Mouse (Mus musculus) thymus, postnatal 25 days (tissue): ENCODE results near the gene Sstr3.

ENCODE experiments used
- DNase-seq: peaks from one replicate; pipeline ENCODE4 v3.0.0; 2022

The Sstr3 gene

DNA sequence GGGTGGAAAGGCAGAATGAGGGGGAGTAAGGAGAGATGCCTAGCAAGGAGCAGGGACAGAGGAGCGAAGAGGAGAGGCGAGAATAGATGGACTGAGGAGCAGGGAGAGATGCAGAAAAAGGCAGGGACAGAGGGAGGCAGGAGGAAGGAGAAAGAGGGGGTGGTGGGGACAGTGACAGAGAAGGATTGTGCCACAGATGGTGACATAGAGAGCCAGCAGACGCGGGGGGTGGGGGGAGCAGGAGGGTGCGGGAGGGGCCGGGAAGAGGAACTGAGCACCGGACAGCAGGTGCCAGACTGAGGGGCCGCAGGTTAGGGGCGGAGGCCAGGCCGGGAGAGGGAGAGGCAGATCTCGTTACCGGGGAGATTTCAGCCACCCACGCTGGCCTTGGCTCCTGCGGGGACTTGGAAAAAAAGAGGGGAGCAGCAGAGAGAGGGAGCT lies at the start of gene Sstr3:
Gene Sstr3, minus strand, starts transcription at position 125 of the 441 bp plus-strand sequence.
- DNase-seq, result no peak

DNA sequence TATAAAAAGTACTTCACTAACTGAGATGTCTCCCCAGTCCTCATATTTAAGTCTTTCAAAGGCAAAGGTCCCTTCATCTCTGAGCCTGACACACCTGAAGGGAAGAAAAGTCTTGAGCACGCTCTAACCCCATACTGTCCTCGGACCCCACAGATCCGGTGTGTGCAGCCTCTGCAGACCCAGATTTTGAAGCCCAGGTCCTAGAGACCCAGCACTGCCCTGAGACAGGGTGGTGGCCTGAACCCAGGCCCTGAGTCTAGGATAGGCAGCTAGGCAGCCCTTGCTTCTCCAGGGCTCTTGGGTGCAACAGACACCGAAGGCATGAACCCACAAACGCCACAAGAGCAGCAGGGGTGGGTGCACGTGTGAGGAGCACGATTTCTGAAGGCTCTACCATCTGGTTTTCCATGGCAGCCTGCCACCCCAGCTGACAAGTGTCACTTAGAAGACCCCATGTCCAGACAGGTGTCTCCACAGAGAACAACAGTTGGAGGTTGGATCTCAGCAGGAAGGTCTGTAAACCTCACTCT lies 49.5 kb upstream of the Sstr3 start:
- DNase-seq, result peak; percentile 56

GRCm38 (mm10) chr15:78592452-78592968 lies 48.0 kb upstream of the Sstr3 start:
- DNase-seq, result no peak

DNA sequence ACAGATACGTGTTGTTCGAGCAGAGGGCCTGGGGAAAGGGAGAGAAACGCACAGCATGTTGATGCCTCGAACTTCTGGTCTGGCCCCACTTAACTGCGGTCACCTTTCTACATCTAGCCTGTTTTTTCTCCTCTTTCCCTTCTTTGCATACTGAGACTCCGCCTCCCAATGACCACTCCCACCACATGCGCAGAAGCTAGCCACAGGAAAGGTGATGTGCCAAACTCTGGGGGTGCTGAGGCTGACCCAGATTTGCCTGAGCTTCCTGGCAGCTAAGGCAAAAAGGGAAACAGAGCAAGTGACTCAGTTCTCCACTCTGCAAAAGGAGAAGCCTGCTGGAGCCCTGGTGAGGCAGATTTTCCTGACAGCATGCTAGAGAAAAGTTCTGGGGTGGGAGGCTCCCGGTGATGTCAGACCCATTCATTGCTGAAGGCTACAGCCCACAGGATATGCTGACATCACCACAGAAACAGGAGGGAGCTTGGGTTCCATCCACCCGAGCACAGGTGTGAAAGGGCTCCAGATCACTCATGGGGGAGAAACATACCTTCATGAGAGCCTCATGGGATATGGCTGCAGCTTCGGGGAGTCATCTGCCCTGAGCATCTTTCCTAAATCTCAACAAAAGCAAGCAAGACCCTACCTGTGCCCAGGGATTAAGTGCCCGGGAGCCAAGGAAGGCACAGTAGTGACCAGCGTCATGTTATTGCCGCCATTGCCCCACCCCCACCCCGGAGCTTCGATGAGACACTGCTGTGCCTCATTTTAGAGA lies 47.4 kb upstream of the Sstr3 start:
- DNase-seq, result no peak

DNA sequence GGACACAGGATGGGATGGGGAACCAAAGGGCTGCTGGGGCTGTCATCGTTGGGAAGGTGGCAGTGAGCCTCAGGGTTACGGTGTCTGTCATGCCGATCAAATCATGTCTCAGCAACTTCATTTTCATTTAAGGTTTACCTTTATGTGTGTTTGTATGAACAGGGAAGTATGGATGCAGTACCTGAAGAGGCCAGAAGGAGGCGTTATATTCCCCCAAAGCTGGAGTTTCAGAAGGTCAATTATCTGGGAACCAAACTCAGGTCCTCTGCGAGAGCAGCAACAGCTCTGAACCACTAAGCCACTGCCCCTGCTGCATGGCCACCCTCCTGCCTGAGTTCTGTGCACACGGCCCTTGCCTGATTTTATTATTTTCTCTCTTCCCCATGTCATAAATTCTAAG lies 46.3 kb upstream of the Sstr3 start:
- no peak for DNase-seq

DNA sequence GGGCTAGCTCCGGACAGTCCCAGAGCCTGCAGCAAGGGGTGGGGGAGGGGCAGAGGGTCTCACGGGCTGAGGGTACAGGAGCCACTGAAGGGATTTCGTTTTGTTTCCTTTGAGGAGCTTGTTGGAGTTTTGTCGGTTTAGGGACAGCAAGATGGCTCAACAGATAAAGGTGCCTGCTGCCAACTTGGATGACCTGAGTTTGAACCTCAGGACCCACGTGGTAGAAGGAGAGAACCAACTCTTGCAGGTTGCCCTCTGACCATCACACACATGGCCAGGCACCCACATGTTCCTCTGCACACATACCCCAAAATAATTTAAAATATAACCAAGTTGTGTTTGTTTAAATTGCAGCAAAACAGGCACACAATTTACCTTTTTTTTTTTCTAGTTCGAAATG lies 45.5 kb upstream of the Sstr3 start:
- no peak for DNase-seq

DNA sequence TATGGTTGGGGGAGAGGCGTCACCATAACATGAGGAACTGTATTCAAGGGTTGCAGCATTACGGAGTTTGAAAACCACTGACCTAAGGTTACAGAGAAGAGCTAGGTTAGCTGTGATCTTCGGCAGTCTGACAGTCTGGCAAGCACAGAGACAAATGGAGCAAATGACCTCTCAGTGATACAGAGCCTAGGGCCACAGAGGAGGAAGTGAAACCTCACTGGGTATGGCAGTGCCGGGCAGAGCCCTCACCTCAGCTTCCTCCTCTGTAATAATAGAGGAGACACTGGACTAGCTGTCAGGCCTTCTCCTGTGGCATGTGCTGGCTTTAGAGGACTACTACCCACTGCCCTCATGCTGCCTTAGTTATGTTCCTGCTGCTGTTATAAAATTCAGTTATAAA lies 44.4 kb upstream of the Sstr3 start:
- DNase-seq, result no peak

- no peak for DNase-seq
Observed at GRCm38 (mm10) chr15:78588049-78588448, 43.6 kb upstream of the Sstr3 start.

DNA sequence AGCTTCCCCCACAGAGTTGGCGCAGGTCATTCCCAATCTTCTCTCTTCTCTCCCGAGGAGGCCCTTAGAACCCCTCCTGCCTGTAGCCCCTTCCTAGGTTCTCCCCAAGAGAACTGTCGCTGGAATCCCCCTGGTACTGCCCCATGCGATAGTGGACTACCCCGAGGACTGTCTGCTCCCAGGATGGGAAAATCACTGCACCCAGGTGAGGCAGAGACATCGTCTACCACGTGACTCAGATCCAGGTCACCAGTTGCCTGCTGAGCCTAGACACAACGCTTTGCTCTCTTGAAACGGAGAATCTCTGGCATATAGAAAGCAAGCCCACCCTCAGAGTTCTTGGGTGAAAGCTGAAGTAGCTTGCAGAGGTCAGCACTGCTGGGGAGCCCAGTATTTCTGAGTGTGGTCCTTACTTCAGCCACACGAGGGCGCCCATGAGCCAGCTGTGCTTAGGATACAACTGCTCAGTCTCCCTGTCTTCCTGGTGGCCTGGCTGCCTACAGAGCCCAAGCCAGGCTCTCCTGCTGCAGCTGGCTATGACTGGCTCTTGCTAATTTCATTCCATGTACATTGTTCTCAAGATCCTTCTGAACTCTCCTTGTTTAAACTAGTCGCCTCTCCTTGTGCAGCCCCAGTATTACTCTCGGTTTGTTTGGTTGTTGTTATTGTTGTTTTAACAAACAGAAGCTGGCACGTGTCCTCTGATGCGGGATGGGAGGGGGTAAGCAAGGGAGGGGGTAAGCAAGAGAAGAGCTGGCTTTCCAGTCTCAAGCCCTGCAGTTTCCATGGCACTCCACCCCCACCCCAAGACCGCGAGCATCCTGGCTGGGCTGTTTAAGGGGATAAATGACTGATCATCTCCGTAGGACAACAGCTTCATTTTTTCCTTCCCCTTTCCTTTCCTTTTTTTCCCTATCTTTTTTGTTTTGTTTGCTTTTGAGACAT lies 42.8 kb upstream of the Sstr3 start:
- peak; percentile 86 for DNase-seq

DNA sequence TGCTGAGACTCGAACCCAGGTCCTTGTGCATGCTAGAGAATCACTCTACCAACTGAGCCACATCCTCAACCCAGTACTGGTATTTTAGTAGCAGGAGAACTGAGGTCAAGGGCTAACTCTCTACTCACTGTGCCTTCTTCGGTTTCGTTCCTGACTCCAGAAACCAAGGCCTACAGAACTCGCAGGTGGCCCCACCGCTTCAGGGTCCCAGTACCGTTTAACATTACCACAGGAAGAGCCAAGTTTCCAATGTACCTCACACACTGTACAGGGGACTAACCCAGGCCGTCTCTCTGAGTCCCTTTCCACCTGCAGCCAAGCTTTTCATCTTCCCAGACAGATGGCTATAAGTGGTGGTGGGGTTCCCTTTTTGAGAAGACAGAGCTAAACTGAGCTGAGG lies 40.9 kb upstream of the Sstr3 start:
- DNase-seq, result no peak

- no peak for DNase-seq
Observed at GRCm38 (mm10) chr15:78583352-78583751, 38.9 kb upstream of the Sstr3 start.

- no peak for DNase-seq
Observed at GRCm38 (mm10) chr15:78576284-78576810, 31.9 kb upstream of the Sstr3 start.

GRCm38 (mm10) chr15:78572658-78573397 lies 28.3 kb upstream of the Sstr3 start, which contains the start of gene Rac2:
TSS of gene Rac2 (minus strand) at chr15:78572783.
- peak; percentile 85 for DNase-seq

- DNase-seq, result no peak
Observed at GRCm38 (mm10) chr15:78572270-78572600, 27.8 kb upstream of the Sstr3 start.

- DNase-seq, result peak; percentile 89
Observed at GRCm38 (mm10) chr15:78571554-78572269, 27.2 kb upstream of the Sstr3 start.

DNA sequence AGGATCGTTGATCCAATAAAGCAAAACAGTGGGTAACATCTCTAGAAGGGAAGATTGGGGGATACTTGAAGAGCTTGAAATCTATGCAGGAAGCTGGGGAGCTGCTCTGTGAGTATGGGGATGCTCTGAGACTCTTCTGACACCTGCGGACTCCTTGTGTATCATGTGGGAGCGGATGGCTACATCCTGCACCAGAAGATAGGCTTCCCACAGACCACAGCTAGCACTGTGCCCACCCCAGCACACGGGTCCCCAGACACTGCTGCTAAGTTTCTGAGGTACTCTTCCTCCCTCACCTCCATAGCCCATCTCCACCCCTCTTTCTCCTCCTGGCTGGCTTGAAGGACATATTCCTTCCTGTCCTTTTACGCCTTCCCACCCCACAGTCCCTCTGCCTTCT lies 25.7 kb upstream of the Sstr3 start:
- DNase-seq, result peak; percentile 64

GRCm38 (mm10) chr15:78567608-78568120 lies 23.2 kb upstream of the Sstr3 start:
- peak; percentile 19 for DNase-seq

DNA sequence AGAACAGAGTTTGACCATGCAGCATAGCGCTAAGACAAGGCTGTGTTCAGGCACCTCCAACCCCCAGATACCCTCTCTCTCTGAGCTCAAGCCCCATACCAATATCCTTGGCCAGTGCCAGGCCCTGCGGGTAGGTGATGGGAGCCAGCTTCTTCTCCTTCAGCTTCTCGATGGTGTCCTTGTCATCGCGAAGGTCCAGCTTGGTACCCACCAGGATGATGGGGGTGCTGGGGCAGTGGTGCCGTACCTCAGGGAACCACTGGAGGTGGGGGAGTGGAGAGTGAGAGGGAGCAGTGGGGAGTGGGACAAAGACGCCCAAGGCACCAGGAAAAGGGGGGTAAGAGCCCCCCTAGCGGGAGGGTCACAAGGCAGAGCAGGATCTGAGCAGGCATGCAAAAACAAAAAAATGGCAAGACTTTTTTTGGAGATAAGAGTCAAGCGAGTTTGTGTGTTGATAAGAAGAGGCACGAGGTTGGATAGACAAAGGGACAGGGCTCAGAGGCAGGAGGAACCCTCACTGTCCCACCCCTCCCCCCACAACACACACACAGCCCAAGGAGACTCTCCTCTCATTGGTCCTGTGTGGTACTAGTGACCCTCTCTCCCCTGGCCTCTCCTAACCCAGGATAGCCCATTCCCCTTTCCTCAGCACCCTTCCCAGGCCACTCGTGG lies 20.4 kb upstream of the Sstr3 start:
- DNase-seq, result peak; percentile 28

- DNase-seq, result peak; percentile 79
Observed at GRCm38 (mm10) chr15:78563937-78564336, 19.5 kb upstream of the Sstr3 start.

DNA sequence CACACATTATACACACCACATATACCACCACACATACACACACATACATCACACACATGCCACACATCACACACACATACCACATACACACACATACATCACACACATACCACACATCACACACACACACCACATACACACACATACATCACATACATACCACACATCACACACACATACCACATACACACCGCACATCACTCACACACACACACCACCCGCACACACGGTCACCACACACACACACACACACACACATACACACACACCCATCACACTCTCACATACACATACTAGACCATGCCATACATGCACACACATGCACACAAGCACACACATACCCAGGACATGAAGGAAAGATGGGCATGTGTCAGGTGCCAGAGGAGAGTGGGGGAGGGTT lies 18.9 kb upstream of the Sstr3 start:
- DNase-seq, result no peak
